Mouse (Mus musculus) heart, embryonic 10.5 days (tissue): Measurements from ENCODE around the gene Rnls. TPM values are rescaled to one million over a fixed set of nuclear protein-coding genes. Genes with fewer than 3 reads are reported as not detected.

Source experiments
- DNase-seq: peaks from one replicate; pipeline ENCODE4 v3.0.0-alpha.2; 2017; ENCODE audit warnings: low spot score
- H3K27ac ChIP-seq: fragments of 300-500 bp; sonication (generic); 2 replicates; pipeline ENCODE4 v1.5.1; 2016; ENCODE audit warnings: mild to moderate bottlenecking
- H3K27me3 ChIP-seq: fragments of 300-500 bp; sonication (generic); 2 replicates; pipeline ENCODE4 v1.6.1; 2016; ENCODE audit warnings: mild to moderate bottlenecking; ENCODE audit not compliant: poor library complexity, insufficient read depth, severe bottlenecking
- H3K36me3 ChIP-seq: fragments of 300-500 bp; sonication (generic); 2 replicates; pipeline ENCODE4 v1.6.1; 2016; ENCODE audit warnings: mild to moderate bottlenecking, moderate library complexity
- H3K4me1 ChIP-seq: fragments of 300-500 bp; sonication (generic); 2 replicates; pipeline ENCODE4 v1.6.1; 2016; ENCODE audit warnings: mild to moderate bottlenecking
- H3K4me3 ChIP-seq: fragments of 300-500 bp; sonication (generic); 2 replicates; pipeline ENCODE4 v1.5.1; 2016; ENCODE audit warnings: mild to moderate bottlenecking, moderate library complexity
- H3K9me3 ChIP-seq: fragments of 300-500 bp; sonication (generic); 2 replicates; pipeline ENCODE4 v1.6.1; 2016; ENCODE audit warnings: mild to moderate bottlenecking, moderate library complexity
- whole genome bisulfite sequencing: fragments of 180-500 bp; shearing (Covaris S2); methylation state at CpG from one replicate; pipeline ENCODE4 v1.1.7; 2016; 5-methylcytosine and 5-hydroxymethylcytosine counted together
- polyA plus RNA-seq: library from polyadenylated mRNA; unstranded; fragments of >200 nt; fragmentation: Nextera tagmentation; extraction: Ambion mirVana; gene quantifications from 2 replicates; pipeline ENCODE4 v1.2.1, GENCODE M21; 2016

Gene Rnls
- polyA plus RNA-seq, 1 experiment from 2014 or later: 6.6 TPM

GRCm38 (mm10) chr19:33240386-33240785 lies 151.7 kb downstream of the Rnls start:
- Histone ChIP-seq H3K4me3 (no peak overlapping the region), H3K4me1 (no peaks in the 10 kb centered on the region), H3K9me3 (no peaks in the 10 kb centered on the region), H3K27ac (no peak overlapping the region), H3K27me3 (no peaks in the 10 kb centered on the region), H3K36me3 (no peaks in the 10 kb centered on the region)
- WGBS: 85% methylated on average over 2 of the region's 2 CpGs
- DNase-seq: no peak

GRCm38 (mm10) chr19:33232902-33233301 lies 159.2 kb downstream of the Rnls start:
- Histone ChIP-seq H3K27ac (no peak overlapping the region), H3K36me3 (no peaks in the 10 kb centered on the region), H3K4me1 (no peaks in the 10 kb centered on the region), H3K27me3 (no peaks in the 10 kb centered on the region), H3K4me3 (no peak overlapping the region), H3K9me3 (no peaks in the 10 kb centered on the region)
- no peak for DNase-seq
- 78% methylated on average over 3 of the region's 3 CpGs for WGBS

- Histone ChIP-seq H3K27me3 (no peaks in the 10 kb centered on the region), H3K9me3 (no peaks in the 10 kb centered on the region), H3K4me3 (no peak overlapping the region), H3K27ac (no peak overlapping the region), H3K36me3 (no peaks in the 10 kb centered on the region), H3K4me1 (no peaks in the 10 kb centered on the region)
- DNase-seq: no peak
- 54% methylated on average over 6 of the region's 6 CpGs for WGBS
Measured at GRCm38 (mm10) chr19:33231303-33231702, 160.8 kb downstream of the Rnls start.

- 8% methylated on average over 3 of the region's 3 CpGs for WGBS
- H3K4me1 ChIP-seq: no peaks in the 10 kb centered on the region
- no peak overlapping the region for H3K4me3 ChIP-seq
- H3K27ac ChIP-seq: no peak overlapping the region
- DNase-seq: no peak
- H3K27me3 ChIP-seq: no peaks in the 10 kb centered on the region
- H3K9me3 ChIP-seq: no peaks in the 10 kb centered on the region
- no peaks in the 10 kb centered on the region for H3K36me3 ChIP-seq
Measured at GRCm38 (mm10) chr19:33227004-33227403, 165.1 kb downstream of the Rnls start.

- no peaks in the 10 kb centered on the region for H3K9me3 ChIP-seq
- H3K27ac ChIP-seq: no peak overlapping the region
- H3K4me3 ChIP-seq: no peak overlapping the region
- H3K4me1 ChIP-seq: no peaks in the 10 kb centered on the region
- no peaks in the 10 kb centered on the region for H3K36me3 ChIP-seq
- H3K27me3 ChIP-seq: no peaks in the 10 kb centered on the region
- 69% methylated on average over 5 of the region's 5 CpGs for WGBS
- DNase-seq: no peak
Measured at GRCm38 (mm10) chr19:33225858-33226705, 166.0 kb downstream of the Rnls start.

- WGBS: 86% methylated on average over 9 of the region's 9 CpGs
- no peak overlapping the region for H3K4me3 ChIP-seq
- no peak for DNase-seq
Measured at GRCm38 (mm10) chr19:33225002-33225376, 167.1 kb downstream of the Rnls start.

GRCm38 (mm10) chr19:33224181-33225001 lies 167.7 kb downstream of the Rnls start:
- Histone ChIP-seq H3K27ac (no peak overlapping the region), H3K4me1 (no peaks in the 10 kb centered on the region), H3K36me3 (no peaks in the 10 kb centered on the region), H3K4me3 (no peak overlapping the region), H3K27me3 (no peaks in the 10 kb centered on the region), H3K9me3 (no peaks in the 10 kb centered on the region)
- WGBS: 55% methylated on average over 8 of the region's 8 CpGs
- no peak for DNase-seq

More at GRCm38 (mm10) chr19:33225002-33225376, 167.1 kb downstream of the Rnls start:
- H3K27me3 ChIP-seq: no peaks in the 10 kb centered on the region
- H3K4me1 ChIP-seq: no peaks in the 10 kb centered on the region
- H3K27ac ChIP-seq: no peak overlapping the region
- no peaks in the 10 kb centered on the region for H3K36me3 ChIP-seq
- H3K9me3 ChIP-seq: no peaks in the 10 kb centered on the region

GRCm38 (mm10) chr19:33223766-33224165 lies 168.3 kb downstream of the Rnls start:
- WGBS: 73% methylated on average over 5 of the region's 5 CpGs
- H3K9me3 ChIP-seq: no peaks in the 10 kb centered on the region
- H3K27me3 ChIP-seq: no peaks in the 10 kb centered on the region
- H3K4me1 ChIP-seq: no peaks in the 10 kb centered on the region
- no peak overlapping the region for H3K27ac ChIP-seq
- no peak overlapping the region for H3K4me3 ChIP-seq
- no peak for DNase-seq
- H3K36me3 ChIP-seq: no peaks in the 10 kb centered on the region

GRCm38 (mm10) chr19:33223276-33223675 lies 168.8 kb downstream of the Rnls start:
- Histone ChIP-seq H3K4me3 (no peak overlapping the region), H3K36me3 (no peaks in the 10 kb centered on the region), H3K9me3 (no peaks in the 10 kb centered on the region), H3K27me3 (no peaks in the 10 kb centered on the region), H3K4me1 (no peaks in the 10 kb centered on the region), H3K27ac (no peak overlapping the region)
- WGBS: 81% methylated on average over 6 of the region's 6 CpGs
- no peak for DNase-seq

- Histone ChIP-seq H3K9me3 (no peaks in the 10 kb centered on the region), H3K27me3 (no peaks in the 10 kb centered on the region), H3K36me3 (no peaks in the 10 kb centered on the region), H3K4me3 (no peak overlapping the region), H3K4me1 (no peaks in the 10 kb centered on the region), H3K27ac (no peak overlapping the region)
- no peak for DNase-seq
- WGBS: 75% methylated on average over 12 of the region's 12 CpGs
Measured at GRCm38 (mm10) chr19:33222595-33223223, 169.4 kb downstream of the Rnls start.

- DNase-seq: no peak
- Histone ChIP-seq H3K36me3 (no peaks in the 10 kb centered on the region), H3K4me3 (no peak overlapping the region), H3K27me3 (no peaks in the 10 kb centered on the region), H3K27ac (no peak overlapping the region), H3K9me3 (no peaks in the 10 kb centered on the region), H3K4me1 (no peaks in the 10 kb centered on the region)
- WGBS: 90% methylated on average over 6 of the region's 6 CpGs
Measured at GRCm38 (mm10) chr19:33217791-33218300, 174.2 kb downstream of the Rnls start.

- Histone ChIP-seq H3K27ac (no peak overlapping the region), H3K36me3 (no peaks in the 10 kb centered on the region), H3K27me3 (no peaks in the 10 kb centered on the region), H3K4me3 (no peak overlapping the region), H3K9me3 (no peaks in the 10 kb centered on the region), H3K4me1 (no peaks in the 10 kb centered on the region)
- whole genome bisulfite sequencing: 81% methylated on average over 2 of the region's 2 CpGs
- no peak for DNase-seq
Measured at GRCm38 (mm10) chr19:33209709-33210108, 182.4 kb downstream of the Rnls start.

GRCm38 (mm10) chr19:33207991-33208390 lies 184.1 kb downstream of the Rnls start:
- no peak overlapping the region for H3K4me3 ChIP-seq
- H3K36me3 ChIP-seq: no peaks in the 10 kb centered on the region
- no peaks in the 10 kb centered on the region for H3K4me1 ChIP-seq
- 65% methylated on average over 1 of the region's 1 CpGs for WGBS
- H3K27me3 ChIP-seq: no peaks in the 10 kb centered on the region
- no peak overlapping the region for H3K27ac ChIP-seq
- no peaks in the 10 kb centered on the region for H3K9me3 ChIP-seq
- no peak for DNase-seq
